Mouse (Mus musculus) stomach, embryonic 16.5 days (tissue): ENCODE data around the gene Tshz2. TPM values are rescaled to one million over a fixed set of nuclear protein-coding genes. Genes with fewer than 3 reads are reported as not detected.

Experiments used
- ATAC-seq: fragments of 200-750 bp; cut with Nextera tagmentation; 2 replicates; pipeline ENCODE4 v1.8.0; 2017; ENCODE audit warnings: moderate number of reproducible peaks, moderate TSS enrichment; ENCODE audit not compliant: insufficient read depth, low FRiP score
- H3K27ac ChIP-seq: fragments of 300-500 bp; sonication (generic); 2 replicates; pipeline ENCODE4 v1.5.1; 2014; ENCODE audit warnings: low read length
- H3K27me3 ChIP-seq: fragments of 300-500 bp; sonication (generic); 2 replicates; pipeline ENCODE4 v1.6.1; 2014; ENCODE audit warnings: low read length, control low read depth, mixed read lengths; ENCODE audit not compliant: control insufficient read depth, insufficient read depth
- H3K36me3 ChIP-seq: fragments of 300-500 bp; sonication (generic); 2 replicates; pipeline ENCODE4 v1.6.1; 2014; ENCODE audit warnings: low read length; ENCODE audit not compliant: control insufficient read depth, insufficient read depth
- H3K4me1 ChIP-seq: fragments of 300-500 bp; sonication (generic); 2 replicates; pipeline ENCODE4 v1.6.1; 2014; ENCODE audit warnings: low read length, control low read depth, mixed read lengths; ENCODE audit not compliant: control insufficient read depth, insufficient read depth
- H3K4me2 ChIP-seq: fragments of 300-500 bp; sonication (generic); 2 replicates; pipeline ENCODE4 v1.6.1; 2014; ENCODE audit warnings: low read depth, low read length, mixed read lengths
- H3K4me3 ChIP-seq: fragments of 300-500 bp; sonication (generic); replicated peaks from 2 replicates; pipeline ENCODE4 v1.5.1; 2014; ENCODE audit warnings: mild to moderate bottlenecking, low read length
- H3K9ac ChIP-seq: fragments of 300-500 bp; sonication (generic); 2 replicates; pipeline ENCODE4 v1.6.1; 2014; ENCODE audit warnings: low read length
- H3K9me3 ChIP-seq: fragments of 300-500 bp; sonication (generic); replicated peaks from 2 replicates; pipeline ENCODE4 v1.6.1; 2016; ENCODE audit warnings: low read length, control low read depth; ENCODE audit not compliant: control insufficient read depth
- WGBS: fragments of 180-500 bp; shearing (Covaris S2); extraction: QIAGEN DNeasy Blood & Tissue Kit; methylation state at CpG from one replicate; pipeline ENCODE4 v1.1.7; 2014; 5-methylcytosine and 5-hydroxymethylcytosine counted together
- polyA plus RNA-seq: library from polyadenylated mRNA; unstranded; fragments of >200 nt; fragmentation: Nextera tagmentation; extraction: Ambion mirVana; gene quantifications from 2 replicates; pipeline ENCODE4 v1.2.1, GENCODE M21; 2015

The Tshz2 gene
- polyA plus RNA-seq, 1 experiment from 2014 or later, result 13.5 TPM

GRCm38 (mm10) chr2:170069976-170070375 is 437.2 kb downstream of the Tshz2 start:
- Histone ChIP-seq H3K9me3 (peaks cover 9% of the 10 kb centered on the region; the same call in 1 of the 2 replicates), H3K27ac (peak overlapping the region; percentile 26; the same call in 1 of the 2 replicates), H3K4me2 (0 out of 2 replicates have a peak overlapping the region, but pooled peaks have one; percentile 47), H3K27me3 (no peaks in the 10 kb centered on the region), H3K36me3 (no peaks in the 10 kb centered on the region), H3K4me1 (no peaks in the 10 kb centered on the region; the same call in 1 of the 2 replicates), H3K4me3 (no peak overlapping the region), H3K9ac (no peak overlapping the region)
- WGBS, result 67% methylated on average over 5 of the region's 5 CpGs
- no peak for ATAC-seq

GRCm38 (mm10) chr2:170070641-170071241 is 437.9 kb downstream of the Tshz2 start:
- Histone ChIP-seq H3K4me2 (peak overlapping the region; percentile 47), H3K4me3 (peak overlapping the region; percentile 33), H3K9ac (peak overlapping the region; percentile 56), H3K27ac (peak overlapping the region; percentile 72), H3K9me3 (peaks cover 9% of the 10 kb centered on the region; the same call in 1 of the 2 replicates), H3K36me3 (no peaks in the 10 kb centered on the region), H3K4me1 (no peaks in the 10 kb centered on the region; the same call in 1 of the 2 replicates), H3K27me3 (no peaks in the 10 kb centered on the region)
- ATAC-seq, result peak; percentile 85
- WGBS, result 23% methylated on average over 15 of the region's 15 CpGs

- no peaks in the 10 kb centered on the region for H3K36me3 ChIP-seq
- 47% methylated on average over 6 of the region's 6 CpGs for WGBS
- no peaks in the 10 kb centered on the region for H3K9me3 ChIP-seq
- peaks cover 7% of the 10 kb centered on the region; the same call in 1 of the 2 replicates for H3K4me1 ChIP-seq
- no peaks in the 10 kb centered on the region for H3K27me3 ChIP-seq
- no peak for ATAC-seq
- no peak overlapping the region for H3K4me3 ChIP-seq
- H3K27ac ChIP-seq, result no peak overlapping the region
- H3K4me2 ChIP-seq, result no peak overlapping the region
- H3K9ac ChIP-seq, result no peak overlapping the region
These were observed 444.2 kb downstream of the Tshz2 start for GRCm38 (mm10) chr2:170076941-170077490.

- ATAC-seq, result no peak
- no peaks in the 10 kb centered on the region for H3K27me3 ChIP-seq
- H3K9ac ChIP-seq, result no peak overlapping the region
- no peak overlapping the region for H3K4me2 ChIP-seq
- H3K9me3 ChIP-seq, result no peaks in the 10 kb centered on the region
- no peak overlapping the region for H3K27ac ChIP-seq
- no peak overlapping the region for H3K4me3 ChIP-seq
- H3K36me3 ChIP-seq, result no peaks in the 10 kb centered on the region
- 55% methylated on average over 10 of the region's 10 CpGs for WGBS
- H3K4me1 ChIP-seq, result peaks cover 7% of the 10 kb centered on the region; the same call in 1 of the 2 replicates
These were observed 445.2 kb downstream of the Tshz2 start for GRCm38 (mm10) chr2:170078041-170078440.

- H3K4me1 ChIP-seq, result peaks cover 7% of the 10 kb centered on the region; the same call in 1 of the 2 replicates
- no peaks in the 10 kb centered on the region for H3K9me3 ChIP-seq
- WGBS, result 36% methylated on average over 15 of the region's 15 CpGs
- no peak overlapping the region for H3K4me2 ChIP-seq
- ATAC-seq, result peak; percentile 29; the same call in 1 of the 2 replicates
- H3K4me3 ChIP-seq, result no peak overlapping the region
- no peak overlapping the region for H3K9ac ChIP-seq
- no peaks in the 10 kb centered on the region for H3K27me3 ChIP-seq
- no peak overlapping the region; the same call in 1 of the 2 replicates for H3K27ac ChIP-seq
- no peaks in the 10 kb centered on the region for H3K36me3 ChIP-seq
These were observed 445.7 kb downstream of the Tshz2 start for GRCm38 (mm10) chr2:170078442-170079017.

GRCm38 (mm10) chr2:170091563-170092443 is 459.0 kb downstream of the Tshz2 start:
- H3K27me3 ChIP-seq, result no peaks in the 10 kb centered on the region
- ATAC-seq, result peak; percentile 16; the same call in 1 of the 2 replicates

GRCm38 (mm10) chr2:170094220-170094619 is 461.4 kb downstream of the Tshz2 start:
- no peaks in the 10 kb centered on the region for H3K4me1 ChIP-seq
- no peaks in the 10 kb centered on the region for H3K27me3 ChIP-seq
- H3K36me3 ChIP-seq, result no peaks in the 10 kb centered on the region
- ATAC-seq, result no peak
- no peaks in the 10 kb centered on the region for H3K9me3 ChIP-seq
- H3K27ac ChIP-seq, result no peak overlapping the region
- no peak overlapping the region for H3K9ac ChIP-seq
- no peak overlapping the region for H3K4me3 ChIP-seq
- H3K4me2 ChIP-seq, result no peak overlapping the region
- WGBS, result 90% methylated on average over 17 of the region's 17 CpGs

More at GRCm38 (mm10) chr2:170091563-170092443, 459.0 kb downstream of the Tshz2 start:
- H3K4me2 ChIP-seq, result no peak overlapping the region
- no peak overlapping the region for H3K4me3 ChIP-seq
- no peaks in the 10 kb centered on the region for H3K36me3 ChIP-seq
- no peaks in the 10 kb centered on the region for H3K9me3 ChIP-seq
- H3K4me1 ChIP-seq, result no peaks in the 10 kb centered on the region
- no peak overlapping the region for H3K9ac ChIP-seq
- WGBS, result 53% methylated on average over 10 of the region's 10 CpGs
- peak overlapping the region; percentile 23; the same call in 1 of the 2 replicates for H3K27ac ChIP-seq

GRCm38 (mm10) chr2:170094871-170095270 is 462.1 kb downstream of the Tshz2 start:
- 93% methylated on average over 9 of the region's 9 CpGs for WGBS

More at GRCm38 (mm10) chr2:170094871-170095270, 462.1 kb downstream of the Tshz2 start:
- Histone ChIP-seq H3K9ac (no peak overlapping the region), H3K36me3 (no peaks in the 10 kb centered on the region), H3K27me3 (no peaks in the 10 kb centered on the region), H3K4me2 (no peak overlapping the region), H3K9me3 (no peaks in the 10 kb centered on the region), H3K4me1 (no peaks in the 10 kb centered on the region), H3K4me3 (no peak overlapping the region), H3K27ac (no peak overlapping the region)
- no peak for ATAC-seq
